Mouse (Mus musculus) G1E (cell line): ENCODE measurements around the gene Zfyve27. TPM values are rescaled to one million over a fixed set of nuclear protein-coding genes. Genes with fewer than 3 reads are reported as not detected.

Source experiments
- ATAC-seq: 2 replicates; pipeline ENCODE4 v1.8.0; 2016; ENCODE audit warnings: mild to moderate bottlenecking; ENCODE audit not compliant: insufficient number of reproducible peaks, poor library complexity, low FRiP score, severe bottlenecking; ENCODE audit errors: extremely low read depth
- DNase-seq: peaks from one replicate; pipeline ENCODE4 v3.0.0; 2012; ENCODE audit warnings: low spot score
- H3K27me3 ChIP-seq: 2 replicates; pipeline ENCODE4 v1.6.1; 2012; ENCODE audit warnings: mild to moderate bottlenecking, low read length, inconsistent platforms; ENCODE audit not compliant: insufficient read depth
- H3K36me3 ChIP-seq: replicated peaks from 2 replicates; pipeline ENCODE3; 2012; ENCODE audit warnings: mild to moderate bottlenecking, inconsistent platforms
- H3K4me1 ChIP-seq: 2 replicates; pipeline ENCODE4 v1.6.1; 2012; ENCODE audit warnings: low read depth, low read length, inconsistent platforms, mixed read lengths; ENCODE audit not compliant: insufficient read depth
- H3K4me3 ChIP-seq: 2 replicates; pipeline ENCODE4 v1.5.1; 2012; ENCODE audit warnings: low read depth, mild to moderate bottlenecking, inconsistent platforms, low read length, moderate library complexity, mixed read lengths
- H3K9me3 ChIP-seq: replicated peaks from 2 replicates; pipeline ENCODE4 v1.6.1; 2012; ENCODE audit warnings: inconsistent platforms
- CTCF ChIP-seq: IDR thresholded peaks from 2 replicates; pipeline ENCODE4 v1.5.1; 2012; ENCODE audit warnings: low read depth, low read length, inconsistent platforms, mixed read lengths
- GATA1 ChIP-seq: IDR thresholded peaks from 2 replicates; pipeline ENCODE4 v1.6.1; 2012; ENCODE audit warnings: borderline replicate concordance, low read length, inconsistent platforms, mixed read lengths
- GATA2 ChIP-seq: IDR thresholded peaks from 2 replicates; pipeline ENCODE4 v1.6.1; 2012; ENCODE audit warnings: low read depth, low read length, inconsistent platforms, borderline replicate concordance
- POLR2AphosphoS5 ChIP-seq: IDR thresholded peaks from 2 replicates; pipeline ENCODE4 v1.6.1; 2012; ENCODE audit warnings: low read depth, low read length, inconsistent platforms; ENCODE audit not compliant: insufficient replicate concordance
- TAL1 ChIP-seq: conservative IDR thresholded peaks from 2 replicates; pipeline ENCODE4 v1.6.1; 2012; ENCODE audit warnings: low read depth, low read length, inconsistent platforms, mixed read lengths
- polyA plus RNA-seq: library from polyadenylated mRNA; stranded (reverse); fragments of >175 nt; gene quantifications from 2 replicates; pipeline ENCODE4 v1.2.3, GENCODE M21; 2012
- total RNA-seq, 2 experiments: library from RNA; stranded (forward) in 1 of 2; stranded (reverse) in 1 of 2; fragments of 200-1000 nt in 1 of 2; fragments of >200 nt in 1 of 2; fragmentation: Nextera tagmentation in 1 of 2; gene quantifications; 2 replicates each; pipeline ENCODE4 v1.2.3; 2014 to 2017

Zfyve27 gene
- total and polyA plus RNA-seq, 3 experiments, result 12.9 to 17.6 (median 16.9) TPM

DNA sequence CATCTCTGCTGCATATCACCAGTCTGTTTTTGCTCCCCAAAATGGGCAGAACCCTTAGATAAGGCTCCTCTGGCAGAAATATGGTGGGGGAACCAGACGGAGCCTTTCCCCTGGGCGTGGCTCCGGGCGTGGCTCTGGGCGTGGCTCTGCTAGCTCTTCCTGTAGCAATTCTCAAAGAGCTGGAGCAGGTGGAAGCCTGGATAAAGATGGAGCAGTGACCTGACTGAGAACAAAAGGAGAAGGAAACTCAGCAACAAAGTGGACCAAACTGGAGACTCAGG lies 66.5 kb downstream of the Zfyve27 start:
- Histone ChIP-seq H3K27me3 (no peaks in the 10 kb centered on the region; the same call in 1 of the 2 replicates), H3K36me3 (no peaks in the 10 kb centered on the region), H3K4me3 (no peak overlapping the region), H3K4me1 (peaks cover 8% of the 10 kb centered on the region; the same call in 1 of the 2 replicates), H3K9me3 (no peaks in the 10 kb centered on the region)
- TF ChIP-seq GATA2 (no peak), POLR2AphosphoS5 (no peak), CTCF (no peak), TAL1 (no peak), GATA1 (no peak)
- ATAC-seq, result no peak
- DNase-seq, result peak; percentile 7

DNA sequence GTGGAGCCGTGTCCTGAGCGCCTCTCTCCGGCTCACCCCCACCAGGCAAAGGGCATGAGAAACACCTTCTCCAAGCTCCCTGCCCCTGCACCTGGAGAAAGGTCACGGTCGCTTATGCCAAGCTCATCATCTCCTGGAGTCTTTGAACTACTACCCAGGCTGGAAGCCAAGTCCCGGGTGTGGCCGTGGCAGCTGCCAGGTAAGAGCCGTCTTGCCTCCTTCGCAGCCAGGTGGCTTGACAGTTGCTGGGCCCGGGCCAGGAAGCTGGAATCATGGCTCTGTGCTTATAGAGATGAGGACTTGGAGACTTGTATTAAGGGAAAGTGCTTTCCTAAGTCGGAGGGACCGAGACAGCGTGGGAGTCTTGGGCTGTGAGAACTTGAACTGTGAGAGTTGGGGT lies 67.2 kb downstream of the Zfyve27 start:
- TF ChIP-seq GATA2, result no peak
- TF ChIP-seq CTCF, result no peak
- TF ChIP-seq POLR2AphosphoS5, result no peak
- no peaks in the 10 kb centered on the region for H3K36me3 ChIP-seq
- no peaks in the 10 kb centered on the region; the same call in 1 of the 2 replicates for H3K27me3 ChIP-seq
- H3K4me3 ChIP-seq, result no peak overlapping the region
- no peaks in the 10 kb centered on the region for H3K9me3 ChIP-seq
- ATAC-seq, result no peak
- DNase-seq, result no peak
- H3K4me1 ChIP-seq, result peaks cover 8% of the 10 kb centered on the region; the same call in 1 of the 2 replicates

DNA sequence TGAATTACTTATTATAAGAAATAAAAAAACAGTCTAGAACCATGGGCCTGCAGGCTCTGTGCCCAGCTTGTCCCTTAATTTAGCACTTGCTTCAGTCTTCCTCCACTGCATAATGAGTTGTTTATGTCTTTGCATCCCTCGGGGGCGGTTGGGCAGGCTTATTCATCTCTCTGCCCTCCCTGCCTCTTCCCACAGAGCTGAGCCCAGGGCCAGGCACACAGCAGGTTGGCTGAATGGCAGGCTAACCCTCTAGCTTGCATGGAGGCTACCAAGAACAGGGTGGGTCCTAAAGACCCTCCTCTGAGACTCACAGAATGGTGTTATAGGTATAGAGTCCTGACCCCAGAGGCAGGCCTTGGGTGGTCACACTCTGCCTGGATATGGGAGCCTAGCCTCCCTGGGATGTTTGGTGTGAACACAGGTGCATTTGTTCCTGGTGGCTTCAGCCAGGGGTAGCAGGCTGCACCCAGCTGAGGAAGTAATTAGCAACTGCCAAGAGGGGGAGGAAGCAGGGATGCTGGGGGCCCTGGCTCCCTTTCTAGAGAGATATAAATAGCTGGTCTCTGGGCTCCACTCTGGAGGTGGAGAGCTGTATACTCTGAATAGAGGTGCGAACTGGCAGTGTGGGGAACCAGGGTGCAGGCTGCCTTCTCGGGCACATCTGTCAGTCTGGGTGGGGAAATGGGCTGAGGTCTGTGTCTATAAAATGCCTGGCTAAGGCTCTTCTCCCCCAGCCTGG lies 74.0 kb downstream of the Zfyve27 start:
- DNase-seq (no peak), ATAC-seq (no peak)
- TF ChIP-seq POLR2AphosphoS5 (no peak), CTCF (no peak), GATA1 (no peak), TAL1 (no peak), GATA2 (no peak)
- no peaks in the 10 kb centered on the region for H3K36me3 ChIP-seq
- no peaks in the 10 kb centered on the region for H3K9me3 ChIP-seq
- no peak overlapping the region for H3K4me3 ChIP-seq
- H3K27me3 ChIP-seq, result peaks cover 2% of the 10 kb centered on the region; the same call in 1 of the 2 replicates
- no peaks in the 10 kb centered on the region for H3K4me1 ChIP-seq

DNA sequence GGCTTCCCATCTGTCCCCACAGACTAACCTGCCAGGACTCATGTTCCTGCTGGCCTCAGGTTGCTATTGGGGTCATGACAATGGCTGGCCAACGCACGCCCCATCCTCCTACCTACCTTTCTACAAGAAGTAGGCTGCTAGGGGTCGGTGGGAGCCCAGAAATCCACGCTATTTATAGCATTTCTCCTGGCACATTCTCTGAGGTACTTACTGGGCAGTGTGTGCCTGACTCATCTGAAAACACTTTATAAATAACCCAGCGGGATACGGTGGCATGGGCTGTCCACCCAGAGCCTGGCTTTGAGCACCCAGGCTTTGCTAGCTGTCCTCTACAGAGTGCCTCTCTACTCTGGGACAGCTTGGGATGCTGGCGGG lies 74.6 kb downstream of the Zfyve27 start:
- Histone ChIP-seq H3K9me3 (no peaks in the 10 kb centered on the region), H3K4me3 (no peak overlapping the region), H3K36me3 (no peaks in the 10 kb centered on the region), H3K27me3 (peaks cover 5% of the 10 kb centered on the region), H3K4me1 (no peaks in the 10 kb centered on the region)
- no peak for DNase-seq
- TF ChIP-seq TAL1 (no peak), GATA1 (no peak), CTCF (no peak), GATA2 (no peak), POLR2AphosphoS5 (no peak)
- ATAC-seq, result no peak

DNA sequence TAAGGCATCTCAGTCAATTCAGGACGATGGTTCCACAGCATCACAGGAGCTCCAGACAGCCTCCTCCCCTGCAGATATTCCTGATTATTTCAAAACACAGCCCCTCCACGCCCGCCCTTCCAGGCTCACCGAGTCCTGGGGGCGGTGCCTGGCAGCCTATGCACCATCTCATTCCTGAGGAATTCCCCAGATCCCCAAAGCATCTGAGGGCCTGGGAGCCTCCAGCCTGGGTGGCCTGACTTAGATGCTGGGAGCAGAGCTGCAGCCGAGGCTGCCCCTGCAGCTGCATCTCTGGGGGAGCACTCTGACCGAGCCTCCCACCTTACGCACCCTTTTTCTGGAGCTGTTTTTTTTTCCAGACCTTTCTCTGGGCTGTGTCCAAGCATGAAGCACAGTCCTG lies 77.1 kb downstream of the Zfyve27 start:
- Histone ChIP-seq H3K27me3 (peaks cover 5% of the 10 kb centered on the region), H3K4me1 (no peaks in the 10 kb centered on the region), H3K36me3 (no peaks in the 10 kb centered on the region), H3K9me3 (no peaks in the 10 kb centered on the region), H3K4me3 (no peak overlapping the region)
- ATAC-seq (no peak), DNase-seq (no peak)
- TF ChIP-seq POLR2AphosphoS5 (no peak), CTCF (no peak), TAL1 (no peak), GATA1 (no peak), GATA2 (no peak)

DNA sequence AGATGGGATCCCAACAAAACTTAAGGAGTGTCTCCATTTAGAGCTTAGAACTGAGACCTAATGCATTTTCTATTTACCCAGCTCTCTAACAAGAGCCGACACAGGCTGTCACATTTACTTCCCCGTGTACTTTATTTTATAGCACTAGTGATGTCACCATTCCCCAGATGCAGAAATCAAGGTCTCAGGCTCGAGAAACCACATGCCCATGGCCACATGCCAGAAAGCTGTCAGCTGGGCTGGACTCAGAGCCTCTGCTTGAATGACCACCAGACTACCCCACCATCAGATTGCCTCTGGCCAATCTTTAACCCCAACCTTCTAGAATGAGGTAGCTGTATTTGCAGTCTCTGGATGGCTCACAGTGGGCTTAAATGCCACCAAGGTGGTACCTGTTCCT lies 79.7 kb downstream of the Zfyve27 start:
- H3K27me3 ChIP-seq, result peaks cover 11% of the 10 kb centered on the region
- H3K4me3 ChIP-seq, result no peak overlapping the region
- ATAC-seq, result no peak
- TF ChIP-seq GATA2, result no peak
- TF ChIP-seq POLR2AphosphoS5, result no peak
- no peak for TF ChIP-seq GATA1
- TF ChIP-seq TAL1, result no peak
- TF ChIP-seq CTCF, result no peak
- no peaks in the 10 kb centered on the region for H3K9me3 ChIP-seq
- no peaks in the 10 kb centered on the region for H3K4me1 ChIP-seq
- DNase-seq, result no peak
- H3K36me3 ChIP-seq, result no peaks in the 10 kb centered on the region

Other genes starting within 250 kb of the Zfyve27 start
- gene Exosc1, start 230.5 kb upstream of the Zfyve27 start, total RNA-seq (2014; fragmentation: Nextera tagmentation), result 81.0 and 95.9 TPM in 2 replicates
- 50.2 and 52.2 TPM in 2 replicates for gene Exosc1, start 230.5 kb upstream of the Zfyve27 start, total RNA-seq (2017)
- 20.3 and 29.3 TPM in 2 replicates for gene Exosc1, start 230.5 kb upstream of the Zfyve27 start, polyA plus RNA-seq
- 36.7 and 45.4 TPM in 2 replicates for gene Zdhhc16, start 230.5 kb upstream of the Zfyve27 start, total RNA-seq (2014; fragmentation: Nextera tagmentation)
- 27.8 and 29.7 TPM in 2 replicates for gene Zdhhc16, start 230.5 kb upstream of the Zfyve27 start, total RNA-seq (2017)
- gene Zdhhc16, start 230.5 kb upstream of the Zfyve27 start, polyA plus RNA-seq, result 25.6 and 34.0 TPM in 2 replicates
- 27.5 and 39.4 TPM in 2 replicates for gene Mms19, start 182.8 kb upstream of the Zfyve27 start, total RNA-seq (2014; fragmentation: Nextera tagmentation)
- 26.2 and 31.7 TPM in 2 replicates for gene Mms19, start 182.8 kb upstream of the Zfyve27 start, total RNA-seq (2017)
- gene Mms19, start 182.8 kb upstream of the Zfyve27 start, polyA plus RNA-seq, result 16.1 and 17.4 TPM in 2 replicates
- gene Ubtd1, start 182.2 kb upstream of the Zfyve27 start, total RNA-seq (2014; fragmentation: Nextera tagmentation), result 2.6 and 19.9 TPM in 2 replicates
- 4.8 and 7.7 TPM in 2 replicates for gene Ubtd1, start 182.2 kb upstream of the Zfyve27 start, total RNA-seq (2017)
- 4.0 and 4.2 TPM in 2 replicates for gene Ubtd1, start 182.2 kb upstream of the Zfyve27 start, polyA plus RNA-seq
- gene Ankrd2, start 128.0 kb upstream of the Zfyve27 start, total RNA-seq (2014; fragmentation: Nextera tagmentation), result not detected in 2 replicates
- gene Ankrd2, start 128.0 kb upstream of the Zfyve27 start, total RNA-seq (2017), result 0.23 TPM in 1 of 2 replicates, not detected in the other
- not detected in 2 replicates for gene Ankrd2, start 128.0 kb upstream of the Zfyve27 start, polyA plus RNA-seq
- not detected in 2 replicates for gene Hoga1, start 118.3 kb upstream of the Zfyve27 start, total RNA-seq (2014; fragmentation: Nextera tagmentation)
- not detected in 2 replicates for gene Hoga1, start 118.3 kb upstream of the Zfyve27 start, total RNA-seq (2017)
- gene Hoga1, start 118.3 kb upstream of the Zfyve27 start, polyA plus RNA-seq, result not detected in 2 replicates
- gene 4933411K16Rik, start 111.7 kb upstream of the Zfyve27 start, total RNA-seq (2014; fragmentation: Nextera tagmentation), result not detected in 2 replicates
- gene 4933411K16Rik, start 111.7 kb upstream of the Zfyve27 start, total RNA-seq (2017), result not detected in 2 replicates
- gene 4933411K16Rik, start 111.7 kb upstream of the Zfyve27 start, polyA plus RNA-seq, result not detected in 2 replicates
- gene Morn4, start 77.6 kb upstream of the Zfyve27 start, total RNA-seq (2014; fragmentation: Nextera tagmentation), result not detected in 2 replicates
- gene Morn4, start 77.6 kb upstream of the Zfyve27 start, total RNA-seq (2017), result 0.27 and 0.29 TPM in 2 replicates
- gene Morn4, start 77.6 kb upstream of the Zfyve27 start, polyA plus RNA-seq, result 0.23 and 0.35 TPM in 2 replicates
- 8.5 and 10.7 TPM in 2 replicates for gene Pi4k2a, start 73.5 kb upstream of the Zfyve27 start, total RNA-seq (2014; fragmentation: Nextera tagmentation)
- 5.5 and 6.3 TPM in 2 replicates for gene Pi4k2a, start 73.5 kb upstream of the Zfyve27 start, total RNA-seq (2017)
- gene Pi4k2a, start 73.5 kb upstream of the Zfyve27 start, polyA plus RNA-seq, result 13.8 and 14.5 TPM in 2 replicates
- gene Avpi1, start 34.9 kb upstream of the Zfyve27 start, total RNA-seq (2014; fragmentation: Nextera tagmentation), result 2.8 and 5.1 TPM in 2 replicates
- gene Avpi1, start 34.9 kb upstream of the Zfyve27 start, total RNA-seq (2017), result 2.2 and 5.2 TPM in 2 replicates
- 12.6 and 15.2 TPM in 2 replicates for gene Avpi1, start 34.9 kb upstream of the Zfyve27 start, polyA plus RNA-seq
- gene Marveld1, start 16.6 kb upstream of the Zfyve27 start, total RNA-seq (2014; fragmentation: Nextera tagmentation), result not detected in 2 replicates
- 0.11 TPM in 1 of 2 replicates, not detected in the other for gene Marveld1, start 16.6 kb upstream of the Zfyve27 start, total RNA-seq (2017)
- gene Marveld1, start 16.6 kb upstream of the Zfyve27 start, polyA plus RNA-seq, result not detected in 2 replicates
- gene Sfrp5, start 38.3 kb downstream of the Zfyve27 start, total RNA-seq (2014; fragmentation: Nextera tagmentation), result not detected in 2 replicates
- not detected in 2 replicates for gene Sfrp5, start 38.3 kb downstream of the Zfyve27 start, total RNA-seq (2017)
- gene Sfrp5, start 38.3 kb downstream of the Zfyve27 start, polyA plus RNA-seq, result not detected in 2 replicates
- not detected in 2 replicates for gene Golga7b, start 83.6 kb downstream of the Zfyve27 start, total RNA-seq (2014; fragmentation: Nextera tagmentation)
- gene Golga7b, start 83.6 kb downstream of the Zfyve27 start, total RNA-seq (2017), result 0.11 TPM in 1 of 2 replicates, not detected in the other
- gene Golga7b, start 83.6 kb downstream of the Zfyve27 start, polyA plus RNA-seq, result not detected in 2 replicates